Mouse (Mus musculus) hindbrain, embryonic 10.5 days (tissue): ENCODE measurements around the gene Ppp1r3d. TPM values are rescaled to one million over a fixed set of nuclear protein-coding genes. Genes with fewer than 3 reads are reported as not detected.
A peak's percentile ranks its signal among the peaks of the same experiment; 100 is the strongest.

Experiments
- DNase-seq: peaks from one replicate; pipeline ENCODE4 v3.0.0-alpha.2; 2017; ENCODE audit warnings: low spot score
- H3K27ac ChIP-seq: fragments of 300-500 bp; sonication (generic); 2 replicates; pipeline ENCODE4 v1.5.1; 2016; ENCODE audit warnings: mild to moderate bottlenecking, moderate library complexity
- H3K27me3 ChIP-seq: fragments of 300-500 bp; sonication (generic); 2 replicates; pipeline ENCODE4 v1.6.1; 2016; ENCODE audit warnings: mild to moderate bottlenecking; ENCODE audit not compliant: poor library complexity, insufficient read depth, severe bottlenecking
- H3K36me3 ChIP-seq: fragments of 300-500 bp; sonication (generic); 2 replicates; pipeline ENCODE4 v1.6.1; 2016; ENCODE audit warnings: mild to moderate bottlenecking, moderate library complexity
- H3K4me1 ChIP-seq: fragments of 300-500 bp; sonication (generic); replicated peaks from 2 replicates; pipeline ENCODE4 v1.6.1; 2016; ENCODE audit warnings: mild to moderate bottlenecking
- H3K4me3 ChIP-seq: fragments of 300-500 bp; sonication (generic); 2 replicates; pipeline ENCODE4 v1.5.1; 2016; ENCODE audit warnings: mild to moderate bottlenecking, moderate library complexity
- H3K9me3 ChIP-seq: fragments of 300-500 bp; sonication (generic); 2 replicates; pipeline ENCODE4 v1.6.1; 2016; ENCODE audit warnings: mild to moderate bottlenecking, moderate library complexity
- WGBS: fragments of 180-500 bp; shearing (Covaris S2); methylation state at CpG from one replicate; pipeline ENCODE4 v1.1.7; 2016; 5-methylcytosine and 5-hydroxymethylcytosine counted together
- polyA plus RNA-seq: library from polyadenylated mRNA; unstranded; fragments of >200 nt; fragmentation: Nextera tagmentation; extraction: Ambion mirVana; gene quantifications from 2 replicates; pipeline ENCODE4 v1.2.1, GENCODE M21; 2016

Gene Ppp1r3d
- 0.92 and 1.3 TPM in 2 replicates for polyA plus RNA-seq

GRCm38 (mm10) chr2:178414261-178415149 is at the start of gene Ppp1r3d, which contains the start of gene Fam217b:
TSS of gene Ppp1r3d (minus strand) at chr2:178414472.
TSS of gene Fam217b (plus strand) at chr2:178414524.
- whole genome bisulfite sequencing: under 1% methylated on average over 73 of the region's 74 CpGs
- Histone ChIP-seq H3K27me3 (peaks cover 46% of the 10 kb centered on the region), H3K4me3 (peak within 1 kb of the TSS; percentile 77), H3K4me1 (peaks cover 23% of the 10 kb centered on the region), H3K9me3 (no peaks in the 10 kb centered on the region), H3K36me3 (no peaks in the 10 kb centered on the region), H3K27ac (peak within 1 kb of the TSS; percentile 81)
- DNase-seq: peak; percentile 67

- no peaks in the 10 kb centered on the region for H3K4me1 ChIP-seq
- no peak for DNase-seq
- no peaks in the 10 kb centered on the region for H3K27me3 ChIP-seq
- no peaks in the 10 kb centered on the region for H3K9me3 ChIP-seq
- no peaks in the 10 kb centered on the region for H3K36me3 ChIP-seq
- 72% methylated on average over 5 of the region's 5 CpGs for WGBS
- no peak overlapping the region for H3K4me3 ChIP-seq
- no peak overlapping the region for H3K27ac ChIP-seq
Observed at GRCm38 (mm10) chr2:178460353-178460752, 46.1 kb upstream of the Ppp1r3d start.

- no peaks in the 10 kb centered on the region for H3K9me3 ChIP-seq
- 85% methylated on average over 6 of the region's 6 CpGs for WGBS
Observed at GRCm38 (mm10) chr2:178457414-178457813, 43.1 kb upstream of the Ppp1r3d start.

GRCm38 (mm10) chr2:178454664-178455516 is 40.6 kb upstream of the Ppp1r3d start:
- peaks cover 12% of the 10 kb centered on the region for H3K4me1 ChIP-seq
- no peaks in the 10 kb centered on the region for H3K27me3 ChIP-seq
- H3K9me3 ChIP-seq: no peaks in the 10 kb centered on the region
- 0 out of 2 replicates have a peak overlapping the region, but pooled peaks have one; percentile 50 for H3K27ac ChIP-seq
- H3K4me3 ChIP-seq: no peak overlapping the region
- H3K36me3 ChIP-seq: no peaks in the 10 kb centered on the region
- no peak for DNase-seq
- 66% methylated on average over 17 of the region's 17 CpGs for WGBS

More at GRCm38 (mm10) chr2:178457414-178457813, 43.1 kb upstream of the Ppp1r3d start:
- DNase-seq: no peak
- H3K27me3 ChIP-seq: no peaks in the 10 kb centered on the region
- H3K4me1 ChIP-seq: no peaks in the 10 kb centered on the region
- no peaks in the 10 kb centered on the region for H3K36me3 ChIP-seq
- no peak overlapping the region for H3K27ac ChIP-seq
- no peak overlapping the region for H3K4me3 ChIP-seq

GRCm38 (mm10) chr2:178450961-178451360 is 36.7 kb upstream of the Ppp1r3d start:
- peak overlapping the region; percentile 5; the same call in 1 of the 2 replicates for H3K27ac ChIP-seq
- H3K36me3 ChIP-seq: no peaks in the 10 kb centered on the region
- DNase-seq: no peak
- H3K9me3 ChIP-seq: no peaks in the 10 kb centered on the region
- peaks cover 12% of the 10 kb centered on the region for H3K4me1 ChIP-seq
- 63% methylated on average over 10 of the region's 10 CpGs for WGBS
- H3K4me3 ChIP-seq: no peak overlapping the region
- no peaks in the 10 kb centered on the region for H3K27me3 ChIP-seq

- no peaks in the 10 kb centered on the region for H3K27me3 ChIP-seq
- H3K36me3 ChIP-seq: no peaks in the 10 kb centered on the region
- peaks cover 12% of the 10 kb centered on the region for H3K4me1 ChIP-seq
- no peak overlapping the region for H3K27ac ChIP-seq
- 5% methylated on average over 2 of the region's 2 CpGs for WGBS
- no peak for DNase-seq
- H3K4me3 ChIP-seq: no peak overlapping the region
- no peaks in the 10 kb centered on the region for H3K9me3 ChIP-seq
Observed at GRCm38 (mm10) chr2:178450236-178450635, 36.0 kb upstream of the Ppp1r3d start.

- DNase-seq: no peak
- Histone ChIP-seq H3K27me3 (no peaks in the 10 kb centered on the region), H3K27ac (no peak overlapping the region), H3K4me3 (no peak overlapping the region), H3K9me3 (no peaks in the 10 kb centered on the region), H3K4me1 (peaks cover 12% of the 10 kb centered on the region), H3K36me3 (no peaks in the 10 kb centered on the region)
- WGBS: 82% methylated on average over 4 of the region's 4 CpGs
Observed at GRCm38 (mm10) chr2:178449386-178449785, 35.1 kb upstream of the Ppp1r3d start.

GRCm38 (mm10) chr2:178437311-178437710 is 23.0 kb upstream of the Ppp1r3d start:
- Histone ChIP-seq H3K9me3 (no peaks in the 10 kb centered on the region), H3K4me3 (no peak overlapping the region), H3K4me1 (0 out of 2 replicates have a peak, but pooled peaks cover 4% of the 10 kb centered on the region), H3K36me3 (no peaks in the 10 kb centered on the region), H3K27ac (no peak overlapping the region), H3K27me3 (no peaks in the 10 kb centered on the region)
- DNase-seq: no peak
- 70% methylated on average over 9 of the region's 9 CpGs for WGBS

GRCm38 (mm10) chr2:178433903-178434302 is 19.6 kb upstream of the Ppp1r3d start:
- 0 out of 2 replicates have a peak, but pooled peaks cover 4% of the 10 kb centered on the region for H3K4me1 ChIP-seq
- no peaks in the 10 kb centered on the region for H3K27me3 ChIP-seq
- H3K4me3 ChIP-seq: no peak overlapping the region
- no peaks in the 10 kb centered on the region for H3K9me3 ChIP-seq
- no peaks in the 10 kb centered on the region for H3K36me3 ChIP-seq
- 95% methylated on average over 2 of the region's 2 CpGs for WGBS
- DNase-seq: no peak
- no peak overlapping the region for H3K27ac ChIP-seq

GRCm38 (mm10) chr2:178433495-178433894 is 19.2 kb upstream of the Ppp1r3d start:
- Histone ChIP-seq H3K9me3 (no peaks in the 10 kb centered on the region), H3K4me3 (no peak overlapping the region), H3K4me1 (0 out of 2 replicates have a peak, but pooled peaks cover 4% of the 10 kb centered on the region), H3K27me3 (no peaks in the 10 kb centered on the region), H3K36me3 (no peaks in the 10 kb centered on the region), H3K27ac (no peak overlapping the region)
- 82% methylated on average over 2 of the region's 2 CpGs for WGBS
- DNase-seq: no peak

GRCm38 (mm10) chr2:178430231-178430630 is 16.0 kb upstream of the Ppp1r3d start, which contains the start of gene Cdh26:
TSS of gene Cdh26 (plus strand) at chr2:178430531.
- H3K36me3 ChIP-seq: no peaks in the 10 kb centered on the region
- H3K4me1 ChIP-seq: no peaks in the 10 kb centered on the region
- no peak within 1 kb of the TSS for H3K27ac ChIP-seq
- H3K9me3 ChIP-seq: no peaks in the 10 kb centered on the region
- DNase-seq: no peak
- no peak within 1 kb of the TSS for H3K4me3 ChIP-seq
- WGBS: 91% methylated on average over 4 of the region's 4 CpGs
- no peaks in the 10 kb centered on the region for H3K27me3 ChIP-seq

- WGBS: 91% methylated on average over 6 of the region's 6 CpGs
- Histone ChIP-seq H3K4me3 (no peak overlapping the region), H3K9me3 (no peaks in the 10 kb centered on the region), H3K4me1 (no peaks in the 10 kb centered on the region), H3K27ac (no peak overlapping the region), H3K27me3 (no peaks in the 10 kb centered on the region), H3K36me3 (no peaks in the 10 kb centered on the region)
- no peak for DNase-seq
Observed at GRCm38 (mm10) chr2:178429426-178429825, 15.2 kb upstream of the Ppp1r3d start.
